Mouse (Mus musculus) adrenal gland, adult 18-20 months (tissue): ENCODE measurements around the gene Fkbpl. TPM values are rescaled to one million over a fixed set of nuclear protein-coding genes. Genes with fewer than 3 reads are reported as not detected.

Experiments used
- DNase-seq, 2 experiments: peaks; one replicate each; pipeline ENCODE4 v3.0.0; 2021 to 2022; ENCODE audit warnings: low spot score in 2 of 2
- long read RNA-seq, 2 experiments: library from polyadenylated mRNA; stranded (forward); transcript quantifications; one replicate each; pipeline ENCODE4 v2.0.0; 2021
- total RNA-seq, 2 experiments: library from RNA; stranded (reverse); gene quantifications; 1 replicate in 1 of 2; 2 replicates in 1 of 2; pipeline ENCODE4 v1.2.3; 2021

Gene Fkbpl
- 10 to 100 TPM; 12.8 to 17.5 TPM for total RNA-seq
- long read RNA-seq, experiment 1, transcript Fkbpl-201 (2 exons, 1,270 nt): major isoform, 10 of 15 reads
- long read RNA-seq, experiment 1, partial matches to known transcripts: 0 of 15 reads
- long read RNA-seq, experiment 1, other reads (novel, unspliced or antisense): 3 of 15 reads
- long read RNA-seq, experiment 2, transcript Fkbpl-201 (2 exons, 1,270 nt): major isoform, 7 of 10 reads
- long read RNA-seq, experiment 2, partial matches to known transcripts: 0 of 10 reads
- long read RNA-seq, experiment 2, other reads (novel, unspliced or antisense): 3 of 10 reads

DNA sequence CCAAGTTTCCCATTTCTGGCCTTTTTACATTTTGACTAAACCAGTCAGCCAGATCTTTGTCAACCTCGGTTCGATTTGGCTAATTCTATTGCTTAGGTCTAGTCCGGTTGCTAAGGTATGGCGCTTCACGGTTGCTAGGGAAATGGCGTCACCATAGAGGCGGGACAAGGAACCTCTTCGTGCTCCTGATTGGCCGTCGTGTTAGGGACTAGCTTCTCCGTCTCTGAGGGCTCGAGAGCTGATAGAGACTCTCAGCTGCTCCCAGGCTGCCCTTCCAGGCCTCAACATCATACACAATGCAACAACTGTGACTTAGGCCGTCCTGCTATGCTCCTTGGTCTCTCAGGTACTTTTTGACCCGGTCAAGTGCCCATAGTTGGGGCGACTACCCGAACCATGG, at the start of gene Fkbpl:
Fkbpl (plus strand) TSS at position 157 of the 400 bp plus-strand sequence.
- DNase-seq: peak; percentile 88 to 93

DNA sequence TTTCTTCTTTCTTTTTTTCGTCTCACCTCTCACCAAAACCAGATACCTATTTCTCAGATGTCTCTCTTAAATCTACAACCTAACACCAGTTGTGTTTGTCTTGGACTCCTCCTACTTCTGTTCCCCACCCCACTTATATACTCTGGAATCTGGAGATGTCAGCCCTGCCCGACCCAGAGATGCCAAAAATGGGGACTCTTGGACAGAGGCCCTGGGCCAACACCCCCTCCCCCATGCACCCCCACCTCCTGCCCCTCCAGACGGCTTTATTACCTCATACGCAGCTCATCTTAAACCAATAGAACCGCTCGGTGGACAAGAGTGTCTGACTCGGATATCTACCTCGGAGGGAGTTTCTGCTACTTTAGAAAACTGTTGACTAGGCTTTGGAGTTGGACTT, 48.5 kb upstream of the Fkbpl start:
- DNase-seq: no peak

DNA sequence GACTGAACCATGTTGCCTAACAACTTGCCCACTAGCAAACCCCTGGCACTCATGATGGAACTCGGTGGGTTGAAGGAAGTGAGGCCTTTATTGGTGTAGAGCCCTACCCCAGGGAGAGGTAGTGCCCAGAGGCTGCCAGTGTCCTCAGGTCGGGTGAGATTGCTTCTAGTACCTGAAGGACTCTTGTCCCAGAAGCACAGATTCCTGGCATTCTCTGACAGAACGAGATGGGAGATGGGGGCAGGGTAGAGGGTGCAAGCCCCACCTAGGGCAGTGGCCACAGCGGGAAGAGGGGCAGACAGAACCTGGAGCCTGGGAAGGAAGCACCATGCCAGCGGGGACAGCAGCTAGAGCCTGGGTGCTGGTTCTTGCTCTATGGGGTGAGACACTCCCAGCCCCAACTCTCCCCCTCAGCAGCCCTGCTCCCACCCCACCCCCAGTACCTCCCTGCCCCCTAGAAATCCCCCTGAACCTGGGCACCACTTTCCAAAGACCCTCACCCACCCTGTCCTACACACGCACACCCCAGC, 46.9 kb upstream of the Fkbpl start, which contains the start of gene Ager:
Ager (plus strand) TSS at position 297 of the 530 bp plus-strand sequence.
- no peak for DNase-seq

DNA sequence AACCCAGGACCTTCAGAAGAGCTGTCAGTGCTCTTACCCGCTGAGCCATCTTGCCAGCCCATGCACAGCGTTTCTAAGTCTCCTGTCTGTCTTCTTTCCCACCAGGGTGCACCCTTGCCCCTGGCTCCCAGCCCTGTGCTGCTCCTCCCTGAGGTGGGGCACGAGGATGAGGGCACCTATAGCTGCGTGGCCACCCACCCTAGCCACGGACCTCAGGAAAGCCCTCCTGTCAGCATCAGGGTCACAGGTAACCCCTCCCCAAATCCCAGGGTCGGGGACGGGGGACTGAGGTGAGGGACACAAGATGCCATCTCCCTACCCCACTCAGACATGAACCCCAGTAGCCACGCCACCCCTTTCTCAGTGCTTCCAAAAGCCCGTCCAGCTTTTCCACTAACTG, 44.7 kb upstream of the Fkbpl start:
- DNase-seq: no peak

DNA sequence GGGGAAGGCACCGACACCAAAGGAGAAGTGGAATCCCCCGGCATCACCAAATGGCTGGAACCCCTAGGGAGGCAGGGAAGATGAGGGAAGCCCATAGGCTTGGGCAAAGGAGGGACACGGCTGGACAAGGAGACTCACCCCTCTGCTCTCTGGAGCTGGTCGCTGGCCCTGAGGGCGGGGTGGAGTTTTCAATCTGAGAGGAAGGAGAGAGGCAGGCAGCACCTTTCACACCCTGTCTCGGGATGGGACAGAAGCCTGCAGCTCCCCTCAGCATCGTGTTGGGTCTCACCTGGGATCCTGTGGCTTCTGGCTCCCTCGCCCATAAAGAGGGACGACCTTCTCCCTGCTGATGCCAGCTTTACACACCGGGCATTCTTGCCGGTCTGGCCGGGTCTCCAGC, 42.8 kb upstream of the Fkbpl start:
- DNase-seq: no peak

DNA sequence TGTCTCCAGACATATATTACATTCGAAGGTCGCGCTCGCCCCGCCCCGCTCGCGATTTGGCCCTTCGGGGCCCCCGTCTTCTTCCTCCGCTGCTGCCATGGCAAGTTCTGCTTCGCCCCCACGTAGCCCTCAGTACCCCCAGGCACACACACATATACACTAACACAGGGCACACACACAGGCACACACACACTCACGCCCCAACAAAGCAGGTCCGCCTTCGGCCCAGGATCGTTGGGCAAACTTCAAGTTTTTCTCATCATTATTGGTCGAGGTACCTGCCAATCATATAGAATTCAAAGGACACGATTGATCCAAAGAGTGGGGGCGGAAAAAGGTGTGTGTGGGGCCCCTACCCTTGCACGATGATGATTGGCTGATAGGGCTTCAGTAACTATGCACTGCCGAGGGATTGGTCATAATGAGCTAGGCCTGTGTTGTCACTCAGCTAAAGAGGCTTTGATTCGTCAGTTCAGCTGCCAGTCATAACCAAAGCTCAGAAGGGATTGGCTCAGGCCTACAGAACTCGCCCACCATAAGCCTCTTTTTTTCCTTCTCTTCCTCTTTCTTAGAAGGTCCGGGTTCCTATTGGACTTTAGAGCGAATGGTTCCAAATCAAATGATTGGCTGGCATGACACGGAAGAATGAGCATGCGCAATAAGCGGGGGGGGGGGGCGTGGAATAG, 41.0 kb upstream of the Fkbpl start, which contains the start of gene Rnf5:
Rnf5 (minus strand) TSS at position 316 of the 686 bp plus-strand sequence.
- DNase-seq: peak; percentile 90 to 92

DNA sequence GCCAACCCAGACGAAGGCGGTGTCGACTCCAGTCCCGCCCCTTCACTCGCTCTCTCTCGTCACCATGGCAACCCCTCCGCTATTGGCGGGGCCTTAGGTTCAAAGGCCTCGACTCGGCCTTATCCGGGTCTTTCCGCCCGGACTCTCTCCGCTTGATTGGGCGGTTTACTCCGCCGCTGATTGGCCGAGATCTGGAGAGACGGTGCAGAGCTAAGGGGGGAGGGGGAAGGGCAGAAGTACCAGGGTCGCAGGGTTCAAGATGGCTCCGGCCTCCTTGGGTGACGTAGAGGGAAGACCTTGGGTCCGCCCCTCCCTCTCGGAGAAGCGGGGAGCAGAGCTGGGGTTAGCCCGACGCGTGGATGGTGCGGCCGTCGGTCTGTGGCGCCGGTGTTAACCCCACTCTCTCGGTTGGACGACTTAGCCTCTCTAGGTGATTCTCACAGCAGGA, 40.5 kb upstream of the Fkbpl start, which contains the start of gene Agpat1:
Agpat1 (plus strand) TSS at position 202 of the 448 bp plus-strand sequence.
- DNase-seq: peak; percentile 90 to 93

DNA sequence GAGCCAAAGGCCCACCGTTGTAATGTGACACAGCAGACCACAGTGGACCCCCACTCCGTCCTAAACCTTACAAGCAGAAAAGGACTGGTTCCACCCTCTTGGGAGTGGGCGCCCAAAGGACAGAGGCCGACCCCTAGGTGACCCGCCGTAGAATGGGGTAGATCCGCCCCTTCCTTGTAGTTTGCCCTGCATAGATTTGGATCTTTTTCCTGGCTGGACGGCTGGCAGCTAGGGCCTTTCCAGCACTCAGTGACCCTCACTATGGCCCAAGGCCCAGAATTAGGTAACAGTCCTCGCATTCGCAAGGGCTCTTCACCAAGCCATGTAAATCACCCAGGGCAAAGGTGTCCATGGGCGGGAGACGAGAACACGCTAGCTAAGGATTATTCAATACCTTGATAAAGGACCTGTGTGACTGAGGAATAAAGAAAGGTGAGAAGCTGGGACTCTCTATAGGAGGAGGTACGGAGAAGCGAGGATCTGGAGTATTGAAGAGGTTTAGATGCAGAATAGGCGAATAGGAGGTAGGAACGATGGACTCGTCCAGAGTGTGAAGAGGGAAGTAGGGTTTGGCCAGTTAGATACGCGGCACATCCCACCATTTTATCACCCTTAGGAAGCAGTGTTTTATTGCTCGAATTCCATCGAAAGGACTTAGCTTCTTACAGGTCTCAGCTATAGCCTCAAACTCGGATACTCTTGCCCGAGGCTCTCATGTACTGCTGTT, 39.9 kb upstream of the Fkbpl start:
- DNase-seq: no peak

DNA sequence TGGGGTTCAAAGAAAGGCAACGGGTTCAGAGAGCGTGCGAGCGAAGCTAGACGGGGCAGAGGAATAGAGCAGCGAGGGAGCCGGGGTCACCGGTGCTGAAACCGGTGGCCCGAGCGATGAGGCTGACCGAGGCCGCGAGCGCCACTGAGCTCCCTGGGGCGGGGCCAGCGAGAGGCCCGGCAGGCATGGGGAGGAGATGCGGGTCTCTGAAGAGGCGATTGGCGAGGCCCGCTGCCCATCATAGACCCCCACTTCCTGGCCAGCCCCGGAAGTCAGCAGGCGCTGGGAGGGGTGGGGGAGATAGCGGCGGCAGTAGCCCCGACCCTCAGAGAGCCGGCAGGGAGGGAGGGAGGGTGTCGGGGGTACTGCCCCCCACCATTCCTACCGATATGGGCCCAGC, 39.0 kb upstream of the Fkbpl start:
- peak; percentile 95 for DNase-seq

DNA sequence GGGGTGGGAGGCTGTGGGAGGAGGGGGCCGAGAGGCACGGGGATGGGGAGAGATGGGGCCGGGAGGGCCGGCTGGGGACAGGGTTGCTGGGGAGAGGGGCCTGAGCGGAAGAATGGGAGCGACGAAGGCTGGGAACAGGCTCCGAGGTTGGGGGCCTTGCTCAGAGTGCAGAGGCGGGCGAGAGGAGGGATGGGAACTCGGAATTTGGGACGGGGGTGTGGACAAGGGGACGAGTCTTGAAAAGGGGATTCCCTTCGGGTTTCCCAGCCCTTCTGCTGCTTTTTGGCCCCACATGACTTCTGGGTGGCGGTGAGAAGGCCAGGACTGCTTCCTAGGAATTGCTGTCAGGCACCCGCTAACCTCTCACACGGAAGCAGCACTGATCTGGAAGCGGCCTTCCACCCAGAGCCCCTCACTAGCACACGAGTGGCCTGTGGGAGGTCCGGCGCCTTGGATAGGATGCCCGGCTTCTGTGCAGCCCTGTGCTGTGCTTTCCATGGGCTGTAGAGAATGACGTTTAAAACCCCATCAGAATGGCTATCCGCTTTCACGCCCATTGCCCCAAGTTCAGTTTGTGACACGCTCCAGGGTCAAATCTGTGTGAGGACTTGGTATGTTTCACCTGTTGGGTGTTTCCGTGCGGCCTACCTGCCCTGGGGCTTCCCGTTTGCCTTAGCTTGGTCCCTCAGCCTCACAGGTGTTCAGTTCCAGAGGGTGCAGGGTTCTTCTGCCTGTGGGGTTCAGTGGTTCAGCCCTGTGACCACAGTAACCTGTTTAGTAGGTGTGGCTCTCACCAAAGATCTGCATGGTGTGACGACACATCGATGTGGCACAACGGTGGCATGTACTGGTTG, 38.2 kb upstream of the Fkbpl start:
- no peak for DNase-seq

DNA sequence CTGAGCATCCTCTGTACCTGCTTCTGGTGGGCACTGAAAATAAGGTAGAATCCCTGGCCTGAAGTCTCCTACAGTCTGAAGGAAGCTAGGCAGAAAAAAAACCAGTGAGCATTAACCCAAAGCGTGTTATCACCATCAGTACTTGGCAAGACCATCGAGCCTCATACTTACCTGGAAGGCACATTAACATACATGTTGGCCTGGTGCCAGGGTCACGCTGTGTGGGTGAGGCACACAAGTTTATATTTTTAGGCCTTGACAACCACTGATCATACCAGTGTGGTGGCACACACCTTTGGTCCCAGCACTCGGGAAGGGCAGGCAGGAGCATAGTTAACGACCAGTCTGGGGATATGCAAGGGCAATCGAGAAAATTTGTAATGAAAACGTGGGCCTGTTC, 36.6 kb upstream of the Fkbpl start:
- DNase-seq: no peak

DNA sequence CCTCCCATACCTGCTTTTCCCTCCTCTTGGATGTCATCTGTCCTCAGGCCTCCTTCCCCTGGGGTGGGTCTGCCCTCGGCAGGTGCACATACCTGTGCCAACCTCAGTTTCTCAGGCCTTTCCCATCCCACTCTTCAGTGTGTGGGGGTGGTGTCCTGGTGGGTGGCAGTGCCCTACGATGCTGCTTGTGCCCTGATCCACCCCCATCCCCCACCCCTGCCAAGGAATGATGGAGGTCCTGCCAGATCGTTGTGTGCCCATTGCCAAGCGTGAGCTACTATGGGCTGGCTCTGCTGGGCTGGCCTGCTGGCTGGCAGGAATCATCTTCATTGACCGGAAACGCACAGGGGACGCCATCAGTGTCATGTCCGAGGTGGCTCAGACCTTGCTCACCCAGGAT, 33.5 kb upstream of the Fkbpl start:
- no peak for DNase-seq

DNA sequence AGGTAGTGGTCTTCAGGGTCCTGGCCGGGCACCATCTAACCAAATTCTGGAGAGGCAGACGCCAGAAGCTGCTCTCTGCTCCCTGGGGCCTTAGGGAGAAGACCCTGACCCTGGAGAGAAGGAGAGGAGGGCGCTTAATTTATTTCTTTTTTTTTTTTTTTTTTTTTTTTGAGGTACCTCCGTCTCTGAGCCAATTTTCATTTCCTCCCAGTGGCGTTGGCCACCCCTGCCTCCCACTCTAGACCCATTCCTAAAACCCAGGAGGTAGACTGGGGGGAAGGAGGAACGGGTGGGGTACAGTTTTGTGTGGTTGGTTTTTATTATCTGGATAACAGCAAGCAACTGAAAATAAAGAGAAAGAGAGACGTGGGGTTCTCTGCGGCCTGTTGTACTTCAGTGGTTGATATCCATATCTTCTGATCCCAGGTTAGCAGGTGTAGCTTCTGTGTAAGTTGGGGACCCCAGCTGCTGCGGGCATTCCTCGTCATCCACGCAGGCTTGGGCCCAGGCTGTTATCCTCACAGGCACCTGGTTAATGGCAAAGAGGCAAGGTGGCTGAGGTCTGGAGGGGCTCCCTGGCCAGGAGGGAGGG, 31.4 kb upstream of the Fkbpl start:
- no peak for DNase-seq

DNA sequence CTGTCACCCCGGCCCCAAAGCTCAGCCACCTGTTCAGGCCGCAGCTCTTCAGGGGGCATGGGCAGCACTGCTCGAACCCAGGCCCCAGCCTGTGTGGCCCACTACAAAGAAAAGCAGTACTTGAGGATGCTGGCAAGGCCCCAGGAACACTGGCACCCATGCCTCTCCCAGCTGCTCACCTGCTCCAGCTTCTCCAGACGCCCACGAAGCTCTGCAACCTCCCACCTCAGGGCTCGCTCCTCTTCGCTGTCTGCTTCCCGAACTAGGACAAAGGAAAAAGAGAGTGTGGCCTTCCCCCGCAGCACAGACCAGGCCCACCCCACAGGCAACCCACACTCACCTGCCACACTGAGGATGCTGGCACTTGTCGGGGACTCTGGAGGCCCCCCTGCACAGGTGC, 30.7 kb upstream of the Fkbpl start:
- DNase-seq: no peak

DNA sequence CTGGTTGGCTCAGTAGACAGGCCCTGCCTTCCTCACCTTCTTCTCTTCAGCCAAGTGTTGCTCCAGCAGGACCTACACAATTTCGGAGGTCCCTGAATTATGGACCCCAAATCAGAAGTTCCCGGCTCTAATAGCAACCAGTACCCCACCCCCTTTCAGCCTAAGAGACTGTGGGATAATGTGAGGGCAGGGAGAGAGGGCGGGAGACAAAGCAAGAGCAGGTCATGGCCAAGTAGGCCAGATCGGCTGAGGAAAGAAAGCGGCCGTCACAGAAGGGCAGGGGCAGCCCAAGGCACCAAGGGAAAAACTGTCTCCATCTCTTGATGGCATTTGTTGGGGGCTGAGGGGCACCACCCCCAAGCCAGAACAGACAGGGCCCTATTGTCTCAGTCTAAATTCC, 28.7 kb upstream of the Fkbpl start, which contains the start of gene Egfl8:
Egfl8 (minus strand) TSS at position 101 of the 400 bp plus-strand sequence.
- DNase-seq: no peak

DNA sequence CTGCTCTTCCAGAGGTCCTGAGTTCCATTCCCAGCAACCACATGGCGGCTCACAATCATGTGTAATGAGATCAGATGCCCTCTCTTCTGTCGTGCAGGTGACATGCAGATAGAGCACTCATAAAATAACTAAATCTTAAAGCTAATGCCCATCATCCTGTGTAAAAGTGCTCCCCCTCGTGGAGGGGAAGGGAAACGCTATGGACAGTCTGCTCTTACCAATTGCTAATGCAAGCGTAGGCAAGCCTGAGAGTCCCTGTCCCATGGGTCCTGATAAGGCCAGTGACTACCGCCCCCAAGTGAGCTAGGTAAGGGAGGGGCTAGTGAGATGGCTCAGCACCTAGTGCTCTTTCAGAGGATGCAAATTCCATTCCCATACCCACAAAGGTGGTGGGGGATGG, 25.6 kb upstream of the Fkbpl start:
- DNase-seq: peak; percentile 70 to 74

DNA sequence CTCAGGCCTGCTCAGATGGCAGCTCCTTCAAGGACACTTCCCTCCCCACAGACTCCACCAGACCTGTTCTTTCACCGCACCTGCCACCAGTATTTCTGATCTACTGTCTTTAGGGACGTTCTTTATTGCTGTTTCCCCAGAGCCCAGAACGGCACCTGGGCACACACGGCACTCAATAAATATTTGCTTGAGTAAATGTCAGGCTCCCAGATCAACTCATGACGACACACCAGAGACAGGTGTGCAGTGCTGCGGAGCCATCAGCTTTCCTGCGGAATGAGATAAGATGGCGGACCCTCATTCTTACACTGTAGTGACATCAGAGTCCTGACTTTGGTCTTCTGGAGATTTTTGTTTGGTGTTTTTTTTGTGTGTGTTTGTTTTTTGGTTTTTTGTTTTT, 23.6 kb upstream of the Fkbpl start:
- no peak for DNase-seq

DNA sequence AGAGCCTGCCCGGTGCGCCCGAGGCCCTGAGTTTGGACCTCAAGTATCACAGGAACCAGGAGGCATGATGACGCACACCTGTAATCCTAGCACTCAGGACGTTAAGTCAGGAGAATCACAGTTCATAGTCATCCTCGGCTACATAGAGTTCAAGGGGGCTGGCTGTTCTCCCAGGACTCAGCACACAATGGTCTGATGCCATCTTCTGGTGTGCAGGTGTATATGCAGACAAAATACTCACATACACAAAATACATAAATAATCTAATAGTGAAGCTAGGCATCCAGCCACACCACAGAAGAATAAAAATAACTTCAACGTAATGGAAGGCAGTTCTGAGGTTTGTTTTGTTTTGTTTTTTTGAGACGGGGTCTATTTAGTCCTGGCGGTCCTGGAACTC, 21.4 kb upstream of the Fkbpl start:
- DNase-seq: no peak

DNA sequence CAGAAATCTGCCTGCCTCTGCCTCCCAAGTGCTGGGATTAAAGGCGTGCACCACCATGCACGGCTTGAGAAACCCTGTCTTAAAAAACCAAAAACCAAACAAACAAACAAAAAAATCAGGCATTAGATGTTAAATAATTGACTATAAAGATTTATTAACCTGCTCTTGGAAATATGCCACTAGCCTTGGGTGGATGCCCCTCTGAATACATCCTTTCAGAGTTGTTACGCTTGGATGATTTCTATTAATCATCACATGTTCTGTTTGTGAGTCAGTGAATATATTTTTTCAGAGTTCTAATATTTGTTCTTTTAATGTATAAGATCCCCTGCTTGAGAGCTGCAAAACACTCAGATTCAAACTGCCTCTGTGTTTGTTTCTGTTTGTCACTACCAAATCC, 19.6 kb upstream of the Fkbpl start:
- DNase-seq: no peak
